Mouse (Mus musculus) embryonic facial prominence, embryonic 11.5 days (tissue): ENCODE measurements around the gene Rabac1. TPM values are rescaled to one million over a fixed set of nuclear protein-coding genes. Genes with fewer than 3 reads are reported as not detected.
A peak's percentile ranks its signal among the peaks of the same experiment; 100 is the strongest.

Source experiments
- ATAC-seq: fragments of 200-750 bp; cut with Nextera tagmentation; replicated peaks from 2 replicates; pipeline ENCODE4 v1.8.0; 2017; ENCODE audit warnings: low read depth; ENCODE audit not compliant: insufficient number of reproducible peaks, low FRiP score, low TSS enrichment
- DNase-seq: peaks from one replicate; pipeline ENCODE4 v3.0.0-alpha.2; 2015; ENCODE audit warnings: low spot score
- H3K27ac ChIP-seq: fragments of 300-500 bp; sonication (generic); replicated peaks from 2 replicates; pipeline ENCODE4 v1.5.1; 2014; ENCODE audit warnings: mild to moderate bottlenecking, low read depth, low read length, control low read depth
- H3K27me3 ChIP-seq: fragments of 300-500 bp; sonication (generic); 2 replicates; pipeline ENCODE4 v1.6.1; 2014; ENCODE audit warnings: mild to moderate bottlenecking, low read length, moderate library complexity, mixed read lengths; ENCODE audit not compliant: control insufficient read depth, insufficient read depth
- H3K36me3 ChIP-seq: fragments of 300-500 bp; sonication (generic); replicated peaks from 2 replicates; pipeline ENCODE4 v1.6.1; 2014; ENCODE audit warnings: low read depth, mild to moderate bottlenecking, low read length, moderate library complexity, mixed read lengths; ENCODE audit not compliant: control insufficient read depth, insufficient read depth
- H3K4me1 ChIP-seq: fragments of 300-500 bp; sonication (generic); 2 replicates; pipeline ENCODE4 v1.6.1; 2014; ENCODE audit warnings: low read length, mixed read lengths; ENCODE audit not compliant: control insufficient read depth, insufficient read depth
- H3K4me2 ChIP-seq: fragments of 300-500 bp; sonication (generic); 2 replicates; pipeline ENCODE4 v1.6.1; 2014; ENCODE audit warnings: low read depth, mild to moderate bottlenecking, control low read depth, low read length, moderate library complexity
- H3K4me3 ChIP-seq: fragments of 300-500 bp; sonication (generic); 2 replicates; pipeline ENCODE4 v1.5.1; 2014; ENCODE audit warnings: low read depth, low read length, control low read depth
- H3K9ac ChIP-seq: fragments of 300-500 bp; sonication (generic); replicated peaks from 2 replicates; pipeline ENCODE4 v1.6.1; 2014; ENCODE audit warnings: mild to moderate bottlenecking, control low read depth, low read length
- H3K9me3 ChIP-seq: fragments of 300-500 bp; sonication (generic); replicated peaks from 2 replicates; pipeline ENCODE4 v1.6.1; 2016; ENCODE audit warnings: mild to moderate bottlenecking, low read length, inconsistent platforms, mixed read lengths; ENCODE audit not compliant: control insufficient read depth
- WGBS: fragments of 180-500 bp; shearing (Covaris S2); extraction: QIAGEN DNeasy Blood & Tissue Kit; methylation state at CpG from one replicate; pipeline ENCODE4 v1.1.7; 2014; 5-methylcytosine and 5-hydroxymethylcytosine counted together
- polyA plus RNA-seq: library from polyadenylated mRNA; unstranded; fragments of >200 nt; fragmentation: Nextera tagmentation; extraction: Ambion mirVana; gene quantifications from 2 replicates; pipeline ENCODE4 v1.2.1, GENCODE M21; 2014

Gene Rabac1
- polyA plus RNA-seq, 1 experiment from 2014 or later, result 75.9 TPM

- WGBS, result 84% methylated on average over 8 of the region's 8 CpGs
These were observed 4.6 kb downstream of the Rabac1 start for GRCm38 (mm10) chr7:24967966-24968365.

GRCm38 (mm10) chr7:24964897-24965535 lies 7.5 kb downstream of the Rabac1 start:
- Histone ChIP-seq H3K4me2 (no peak overlapping the region), H3K4me3 (no peak overlapping the region), H3K36me3 (no peaks in the 10 kb centered on the region), H3K4me1 (no peaks in the 10 kb centered on the region; the same call in 1 of the 2 replicates), H3K27ac (no peak overlapping the region), H3K27me3 (no peaks in the 10 kb centered on the region), H3K9me3 (no peaks in the 10 kb centered on the region), H3K9ac (no peak overlapping the region)
- ATAC-seq (no peak), DNase-seq (peak; percentile 88)
- 8% methylated on average over 5 of the region's 5 CpGs for WGBS

More at GRCm38 (mm10) chr7:24967966-24968365, 4.6 kb downstream of the Rabac1 start:
- Histone ChIP-seq H3K36me3 (no peaks in the 10 kb centered on the region), H3K27ac (no peak overlapping the region), H3K4me2 (no peak overlapping the region), H3K4me1 (no peaks in the 10 kb centered on the region; the same call in 1 of the 2 replicates), H3K9me3 (no peaks in the 10 kb centered on the region), H3K27me3 (no peaks in the 10 kb centered on the region), H3K4me3 (no peak overlapping the region), H3K9ac (no peak overlapping the region)
- DNase-seq, result no peak
- no peak for ATAC-seq

DNA sequence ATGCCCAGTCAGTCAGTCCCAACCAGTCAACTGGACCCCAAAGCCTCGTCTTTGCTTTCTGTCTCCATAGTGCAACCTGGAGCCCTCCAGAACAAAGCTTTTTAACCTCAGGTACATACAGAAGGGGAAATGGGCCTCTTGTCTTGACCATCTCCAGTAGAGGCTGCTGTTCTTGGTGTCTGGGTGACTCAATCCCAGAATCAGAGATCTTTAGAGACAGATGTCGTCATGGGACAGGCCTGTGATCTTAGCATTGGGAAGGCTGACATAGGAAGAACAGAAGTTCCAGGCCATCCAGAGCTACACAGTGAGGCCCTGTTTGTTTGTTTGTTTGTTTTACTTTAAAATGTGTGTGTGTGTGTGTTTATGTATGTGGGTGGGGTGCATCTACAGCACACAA lies 8.3 kb downstream of the Rabac1 start:
- DNase-seq (no peak), ATAC-seq (no peak)
- H3K4me3 ChIP-seq, result no peak overlapping the region
- H3K4me1 ChIP-seq, result no peaks in the 10 kb centered on the region; the same call in 1 of the 2 replicates
- H3K36me3 ChIP-seq, result no peaks in the 10 kb centered on the region
- H3K4me2 ChIP-seq, result no peak overlapping the region
- no peaks in the 10 kb centered on the region for H3K27me3 ChIP-seq
- no peaks in the 10 kb centered on the region for H3K9me3 ChIP-seq
- WGBS, result 76% methylated on average over 2 of the region's 2 CpGs
- no peak overlapping the region for H3K9ac ChIP-seq
- no peak overlapping the region for H3K27ac ChIP-seq

- Histone ChIP-seq H3K4me2 (peak overlapping the region; percentile 63), H3K9me3 (no peaks in the 10 kb centered on the region), H3K4me1 (peaks cover 5% of the 10 kb centered on the region; the same call in 1 of the 2 replicates), H3K27me3 (peaks cover 64% of the 10 kb centered on the region), H3K36me3 (no peaks in the 10 kb centered on the region), H3K27ac (no peak overlapping the region), H3K9ac (peak overlapping the region; percentile 32), H3K4me3 (peak overlapping the region; percentile 30)
- ATAC-seq (no peak), DNase-seq (no peak)
- 2% methylated on average over 26 of the region's 33 CpGs for WGBS
These were observed 17.3 kb downstream of the Rabac1 start for GRCm38 (mm10) chr7:24955226-24955625.

GRCm38 (mm10) chr7:24954450-24954849 lies 18.1 kb downstream of the Rabac1 start:
- Histone ChIP-seq H3K36me3 (no peaks in the 10 kb centered on the region), H3K27me3 (peaks cover 72% of the 10 kb centered on the region), H3K4me1 (peaks cover 5% of the 10 kb centered on the region; the same call in 1 of the 2 replicates), H3K4me3 (peak overlapping the region; percentile 30), H3K27ac (no peak overlapping the region), H3K4me2 (peak overlapping the region; percentile 63), H3K9me3 (no peaks in the 10 kb centered on the region), H3K9ac (peak overlapping the region; percentile 47)
- DNase-seq (no peak), ATAC-seq (no peak)
- 2% methylated on average over 26 of the region's 30 CpGs for WGBS

DNA sequence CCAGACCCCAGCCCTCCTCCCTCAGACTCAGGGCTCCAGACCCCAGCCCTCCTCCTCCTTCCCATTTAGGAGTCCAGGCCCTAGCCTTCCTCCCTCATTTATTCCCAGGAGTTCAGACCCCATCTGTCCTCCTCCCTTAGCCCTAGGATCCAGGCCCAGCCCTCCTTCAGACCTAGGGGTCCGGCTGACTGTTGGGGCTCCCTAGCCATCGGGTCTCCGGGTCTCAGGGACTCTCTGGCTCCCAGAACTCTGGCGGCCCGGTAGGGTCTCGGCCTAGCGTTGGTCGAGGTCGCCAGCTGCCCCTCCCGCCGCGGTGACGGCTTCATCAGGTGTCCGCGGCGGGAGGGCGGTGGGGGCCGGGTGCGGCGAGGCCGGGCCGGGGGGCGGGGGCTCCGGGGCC lies 18.6 kb downstream of the Rabac1 start:
- no peak for DNase-seq
- Histone ChIP-seq H3K4me1 (peaks cover 5% of the 10 kb centered on the region; the same call in 1 of the 2 replicates), H3K27ac (no peak overlapping the region)

DNA sequence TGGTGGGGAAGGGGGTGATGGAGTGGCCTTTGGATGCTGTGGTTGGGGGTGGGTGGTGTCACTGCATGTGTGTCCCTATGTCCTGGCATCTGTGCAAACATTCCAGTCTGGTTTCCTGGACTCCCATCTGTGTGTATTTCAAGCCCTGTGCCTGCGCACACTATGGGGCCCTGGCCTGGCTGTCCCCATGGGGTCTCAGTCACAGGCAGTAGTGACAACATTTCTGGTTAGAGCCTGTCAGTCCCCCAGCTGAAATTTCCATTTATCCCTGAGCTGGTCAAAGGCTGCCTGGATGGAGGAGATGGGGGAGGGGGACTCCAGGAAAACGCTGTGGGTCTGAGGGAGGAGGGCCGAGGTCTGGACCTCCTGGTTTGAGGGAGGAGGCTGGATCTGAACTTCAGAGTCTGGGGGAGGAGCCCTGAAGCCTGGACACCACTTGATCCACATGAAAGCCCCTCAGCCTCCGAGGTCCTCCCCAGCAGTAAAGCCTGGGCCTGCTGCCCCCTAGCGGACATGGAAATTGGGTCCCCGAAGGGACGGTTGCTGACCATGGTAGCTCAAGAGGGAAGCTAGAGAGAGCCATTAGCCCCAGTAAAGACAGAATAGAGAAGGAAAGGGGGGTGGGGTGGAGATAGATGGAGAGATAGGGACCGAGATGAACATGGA lies 22.5 kb downstream of the Rabac1 start:
- H3K36me3 ChIP-seq, result no peaks in the 10 kb centered on the region
- H3K27ac ChIP-seq, result no peak overlapping the region
- H3K9me3 ChIP-seq, result no peaks in the 10 kb centered on the region
- H3K4me2 ChIP-seq, result no peak overlapping the region
- H3K9ac ChIP-seq, result no peak overlapping the region
- peak; percentile 90 for DNase-seq
- peak; percentile 58 for ATAC-seq
- no peak overlapping the region for H3K4me3 ChIP-seq
- peaks cover 97% of the 10 kb centered on the region for H3K27me3 ChIP-seq
- peaks cover 3% of the 10 kb centered on the region; the same call in 1 of the 2 replicates for H3K4me1 ChIP-seq
- 1% methylated on average over 8 of the region's 8 CpGs for WGBS

More for the DNA sequence above, 18.6 kb downstream of the Rabac1 start:
- Histone ChIP-seq H3K4me2 (peak overlapping the region; percentile 63), H3K9me3 (no peaks in the 10 kb centered on the region), H3K36me3 (no peaks in the 10 kb centered on the region), H3K9ac (peak overlapping the region; percentile 47), H3K4me3 (peak overlapping the region; percentile 30), H3K27me3 (peaks cover 77% of the 10 kb centered on the region)
- WGBS, result 1% methylated on average over 24 of the region's 24 CpGs
- ATAC-seq, result no peak

DNA sequence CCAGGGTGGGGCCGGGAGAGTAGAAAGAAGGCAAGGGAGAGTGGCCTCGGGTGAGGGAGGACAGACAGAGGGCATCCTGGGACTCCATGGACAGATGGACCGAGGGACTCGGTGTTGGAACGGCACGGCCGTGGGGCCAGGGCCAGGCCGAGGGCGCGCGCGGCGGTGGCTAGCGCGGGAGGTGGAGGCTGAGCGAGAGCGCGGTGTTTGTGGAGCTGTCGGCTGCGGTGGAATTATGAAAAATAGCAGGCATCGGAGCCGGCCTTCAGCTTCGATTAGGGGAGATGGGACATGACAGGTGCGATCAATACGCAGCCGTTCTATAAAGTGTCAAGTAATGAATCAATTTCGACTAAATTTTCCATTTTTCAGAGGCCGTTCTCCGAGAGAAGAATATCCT lies 23.8 kb downstream of the Rabac1 start:
- Histone ChIP-seq H3K4me2 (peak overlapping the region; percentile 16; the same call in 1 of the 2 replicates), H3K36me3 (no peaks in the 10 kb centered on the region), H3K4me1 (no peaks in the 10 kb centered on the region; the same call in 1 of the 2 replicates), H3K4me3 (no peak overlapping the region), H3K27ac (no peak overlapping the region), H3K9ac (no peak overlapping the region), H3K27me3 (peaks cover 93% of the 10 kb centered on the region), H3K9me3 (no peaks in the 10 kb centered on the region)
- WGBS, result under 1% methylated on average over 29 of the region's 29 CpGs
- ATAC-seq (no peak), DNase-seq (no peak)
